Mouse (Mus musculus): Measurements from ENCODE around the gene Gmnn.

Gmnn gene

DNA sequence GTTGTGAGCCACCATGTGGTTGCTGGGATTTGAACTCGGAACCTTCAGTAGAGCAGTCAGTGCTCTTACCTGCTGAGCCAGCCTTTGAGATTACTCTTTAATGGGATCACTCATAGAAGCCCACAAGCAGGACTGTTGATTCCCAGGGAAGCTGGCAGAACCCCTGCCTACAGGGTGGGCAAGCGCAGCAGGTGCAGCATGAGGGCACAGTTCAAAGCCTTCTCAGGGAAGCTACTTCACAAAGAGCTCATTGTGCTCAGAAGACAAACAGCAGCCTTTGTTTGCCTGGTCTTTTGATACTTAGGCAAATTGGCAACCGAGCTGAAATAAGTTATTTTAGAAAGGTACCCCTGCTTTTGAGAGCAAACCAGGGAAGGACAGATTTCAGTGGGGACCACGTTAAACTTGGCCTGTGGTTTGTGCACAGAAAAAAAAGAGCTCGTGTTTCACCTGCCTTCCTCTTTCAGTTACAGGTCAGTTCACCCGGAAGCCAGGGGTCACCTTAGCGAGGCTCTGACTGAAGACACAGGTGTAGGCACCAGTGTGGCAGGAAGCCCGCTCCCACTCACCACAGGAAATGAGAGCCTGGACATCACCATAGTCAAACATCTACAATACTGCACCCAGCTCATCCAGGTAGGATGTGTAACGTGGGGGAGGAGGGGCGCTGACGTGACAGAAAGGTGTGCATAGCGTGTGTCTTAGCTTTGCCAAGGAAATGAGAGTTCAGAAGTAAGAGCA, 51.9 kb downstream of the Gmnn start:
- in situ Hi-C loops (cut with MboI), result no loop called here

DNA sequence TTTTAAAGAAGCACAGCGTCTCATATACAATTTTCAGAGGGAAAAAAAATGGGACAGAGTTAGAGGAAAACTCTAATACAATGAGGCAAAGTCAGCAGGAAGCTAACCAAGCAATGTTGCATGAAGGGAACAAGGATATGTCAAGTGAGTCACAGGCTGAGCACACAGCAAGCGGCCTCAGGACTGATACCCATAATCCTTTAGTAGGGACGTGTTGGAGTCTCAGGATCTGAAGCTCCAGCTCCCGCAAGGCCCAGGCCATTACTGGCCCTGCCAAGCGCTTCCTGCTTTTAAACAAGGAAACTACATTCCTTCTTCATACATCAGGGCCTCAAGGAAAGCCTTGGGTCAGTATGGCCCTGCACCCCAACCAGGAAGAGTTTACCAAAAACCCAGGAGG, 59.6 kb downstream of the Gmnn start:
- in situ Hi-C loops (cut with MboI), result no loop called here

Measured in mature B cell (primary cell).